Mouse (Mus musculus) thymus, postnatal 0 days (tissue): ENCODE results near the gene Cfdp1. TPM values are rescaled to one million over a fixed set of nuclear protein-coding genes. Genes with fewer than 3 reads are reported as not detected.

Experiments used
- DNase-seq: peaks from one replicate; pipeline ENCODE4 v3.0.0-alpha.2; 2015; ENCODE audit warnings: low spot score
- polyA plus RNA-seq: library from polyadenylated mRNA; unstranded; fragments of >200 nt; fragmentation: Nextera tagmentation; extraction: Ambion mirVana; gene quantifications from 2 replicates; pipeline ENCODE4 v1.2.1, GENCODE M21; 2015

The Cfdp1 gene
- polyA plus RNA-seq, 1 experiment from 2014 or later: 105 TPM

DNA sequence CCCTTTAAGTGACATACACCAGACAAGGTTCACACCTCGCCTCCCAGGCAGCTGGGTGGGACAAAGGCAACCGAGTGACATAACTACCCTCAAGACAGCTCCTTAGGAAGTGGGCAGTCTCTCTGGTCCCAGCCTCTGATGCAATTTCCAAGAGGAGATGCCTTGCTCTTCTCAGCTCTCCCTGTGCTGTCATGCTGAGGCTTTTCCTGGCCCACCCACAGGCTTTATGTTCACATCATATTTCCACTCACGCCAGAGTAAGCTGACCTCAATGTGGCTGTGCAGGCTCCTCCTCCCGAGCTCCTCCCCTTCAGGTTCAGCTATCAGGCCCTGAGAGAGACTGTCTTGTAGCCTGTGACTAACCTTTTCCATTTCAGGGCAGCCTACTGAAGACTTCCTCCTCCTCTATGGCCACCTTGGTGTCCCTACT lies 134.0 kb downstream of the Cfdp1 start:
- no peak for DNase-seq

DNA sequence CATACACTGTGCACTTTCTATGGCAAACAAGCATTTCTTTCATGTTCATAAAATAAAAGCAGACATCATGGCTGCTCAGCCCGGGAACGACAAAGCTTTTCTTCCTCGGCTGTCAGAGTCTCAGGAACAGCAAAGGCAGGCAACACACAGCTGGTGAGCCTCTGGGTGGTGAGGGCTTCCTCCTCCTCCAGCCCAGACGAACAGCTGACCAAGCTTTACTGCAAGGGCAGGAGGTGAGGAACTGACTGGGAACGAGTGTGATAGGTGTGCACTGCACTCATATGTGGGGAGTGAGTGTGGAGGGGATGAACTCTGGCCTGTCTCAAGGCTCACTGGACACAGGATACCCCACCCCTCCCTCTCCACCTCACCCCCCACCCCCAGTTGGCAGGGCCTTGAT lies 135.2 kb downstream of the Cfdp1 start:
- no peak for DNase-seq

Other genes starting within 250 kb of the Cfdp1 start
- 3.8 and 3.9 TPM in 2 replicates for gene Ldhd, start 223.9 kb downstream of the Cfdp1 start, polyA plus RNA-seq
- gene Zfp1, start 210.9 kb downstream of the Cfdp1 start, polyA plus RNA-seq: 23.6 and 29.7 TPM in 2 replicates
- 1.1 TPM in 2 replicates for gene Ctrb1, start 163.3 kb downstream of the Cfdp1 start, polyA plus RNA-seq
- 4.1 TPM in 2 replicates for gene Bcar1, start 110.5 kb downstream of the Cfdp1 start, polyA plus RNA-seq
- gene Tmem170, start 22.5 kb upstream of the Cfdp1 start, polyA plus RNA-seq: 5.2 and 6.1 TPM in 2 replicates
- gene Chst5, start 56.2 kb upstream of the Cfdp1 start, polyA plus RNA-seq: 0.09 and 0.27 TPM in 2 replicates
- 1.5 and 2.2 TPM in 2 replicates for gene Tmem231, start 79.6 kb upstream of the Cfdp1 start, polyA plus RNA-seq
- 278 and 281 TPM in 2 replicates for gene Gabarapl2, start 86.4 kb upstream of the Cfdp1 start, polyA plus RNA-seq
- 4.6 and 5.4 TPM in 2 replicates for gene Adat1, start 138.0 kb upstream of the Cfdp1 start, polyA plus RNA-seq
- gene Kars, start 157.0 kb upstream of the Cfdp1 start, polyA plus RNA-seq: 169 and 186 TPM in 2 replicates
- gene Terf2ip, start 157.1 kb upstream of the Cfdp1 start, polyA plus RNA-seq: 12.8 and 16.8 TPM in 2 replicates
- gene Gm6793, start 160.7 kb upstream of the Cfdp1 start, polyA plus RNA-seq: 0.23 and 0.53 TPM in 2 replicates